Mouse (Mus musculus) liver, adult (tissue): ENCODE measurements around the gene Col4a5.

Source experiments
- GATA4 ChIP-seq: IDR thresholded peaks from 2 replicates; pipeline ENCODE4 v1.6.1; 2014; ENCODE audit warnings: mild to moderate bottlenecking, low read length; ENCODE audit not compliant: insufficient replicate concordance

Col4a5 gene

GRCm38 (mm10) chrX:141729570-141729969 lies 254.4 kb downstream of the Col4a5 start:
- TF ChIP-seq GATA4: no peak
